Mouse (Mus musculus) E14TG2a.4 (cell line): Measurements from ENCODE around the gene Fdxacb1.

Experiments
- CTCF ChIP-seq: conservative IDR thresholded peaks from 2 replicates; pipeline ENCODE4 v1.5.1; 2014; ENCODE audit warnings: low read length
- NANOG ChIP-seq: IDR thresholded peaks from 2 replicates; pipeline ENCODE4 v1.6.1; 2014; ENCODE audit warnings: borderline replicate concordance, low read length, mixed read lengths
- POU5F1 ChIP-seq: IDR thresholded peaks from 2 replicates; pipeline ENCODE4 v1.6.1; 2014; ENCODE audit warnings: low read length, borderline replicate concordance

DNA sequence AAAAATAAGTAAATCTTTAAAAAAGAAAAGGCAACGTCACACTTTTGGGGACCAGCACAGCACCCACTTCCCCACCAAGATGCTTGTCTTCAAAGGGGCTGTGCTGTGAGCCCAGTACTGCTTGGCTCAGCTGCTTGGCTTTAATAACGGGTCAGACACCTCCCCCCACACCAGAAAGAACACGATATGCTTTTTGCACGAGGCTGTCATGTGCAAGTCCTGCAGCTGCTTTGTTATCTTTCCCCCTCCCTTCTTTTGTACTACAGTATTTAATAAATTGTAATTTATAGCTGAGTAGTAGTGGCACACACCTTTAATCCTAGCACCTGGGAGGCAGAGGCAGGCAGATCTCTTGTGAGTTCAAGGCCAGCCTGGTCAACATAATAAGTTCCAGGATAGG lies 49.2 kb upstream of the Fdxacb1 start:
- TF ChIP-seq CTCF = no peak
- no peak for TF ChIP-seq POU5F1
- TF ChIP-seq NANOG = no peak
